ENCODE assay signal across 19 mouse cellular contexts in the genomic region with DNA sequence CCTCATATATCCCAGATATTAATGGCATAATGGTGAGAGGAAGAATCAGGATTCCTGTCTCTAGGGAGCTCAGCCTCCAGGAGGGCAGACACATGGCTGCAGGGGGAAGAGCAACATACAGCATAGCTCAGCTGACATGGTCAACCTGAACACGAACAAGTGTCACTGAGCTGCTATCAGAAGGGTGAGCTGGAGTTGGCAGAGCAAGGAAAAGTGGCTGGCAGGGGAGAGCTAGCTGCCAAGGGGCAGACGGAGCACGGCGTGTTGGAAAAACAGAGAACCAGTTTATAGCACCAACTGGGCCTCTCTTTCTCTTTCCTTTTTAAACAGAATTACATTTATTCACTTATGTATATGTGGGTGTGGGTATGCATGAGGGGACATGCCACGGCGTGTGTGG. TPM values are rescaled to one million over a fixed set of nuclear protein-coding genes. Genes with fewer than 3 reads are reported as not detected.
DNase-seq lines count a peak whose midpoint lies in the region; ATAC-seq and TF ChIP-seq lines count a peak whose summit lies in the region.
"Had no signal": no experiment of that assay in that cellular context is flagged by ENCODE, and none has a peak within 500 bp of the region (broad histone marks: within the 10 kb centered on the region; RNA-seq: fewer than 3 reads in every experiment).

No protein-coding gene starts in this region.

- DNase-seq in heart, adult 2 months, result peak; percentile 30 to 68
- peak; percentile 75 for DNase-seq in brain, adult 2 months (ENCODE audit: low read depth, low spot score)
- DNase-seq in cerebellum, adult 9-10 months, result peak; percentile 79
- no peak for DNase-seq in forebrain, embryonic 14.5 days (ENCODE audit: low spot score)
- DNase-seq: adrenal gland, postnatal 14 days; kidney, postnatal 10 days had no signal

- no peak overlapping the region for H3K4me2 ChIP-seq in heart, embryonic 11.5 days
- peak overlapping the region; percentile 18; the same call in 1 of the 2 replicates for H3K4me2 ChIP-seq in heart, embryonic 15.5 days
- no peak overlapping the region for H3K4me2 ChIP-seq in forebrain, embryonic 14.5 days (ENCODE audit: low read length)
- H3K4me2 ChIP-seq: embryonic facial prominence, embryonic 15.5 days; forebrain, embryonic 12.5 days; hindbrain, embryonic 12.5 days; intestine, embryonic 15.5 days; liver, embryonic 15.5 days had no signal

- 0 out of 2 replicates have a peak, but pooled peaks have one; percentile 23 for TF ChIP-seq POLR2A in heart, adult 2 months (IDR thresholded peaks at IDR 0.05; ENCODE audit: insufficient read depth, low read depth, low read length)

- no peak overlapping the region for H3K9ac ChIP-seq in heart, adult 2 months (ENCODE audit: low read depth, low read length)
- H3K9ac ChIP-seq in heart, embryonic 11.5 days (ENCODE audit: low read depth, low read length), result no peak overlapping the region
- no peak overlapping the region for H3K9ac ChIP-seq in heart, embryonic 15.5 days
- H3K9ac ChIP-seq in forebrain, embryonic 14.5 days (ENCODE audit: low read length), result no peak overlapping the region
- H3K9ac ChIP-seq: embryonic facial prominence, embryonic 15.5 days; forebrain, embryonic 12.5 days; hindbrain, embryonic 12.5 days; intestine, embryonic 15.5 days; liver, embryonic 15.5 days had no signal

- peaks cover 15% of the 10 kb centered on the region for H3K36me3 ChIP-seq in heart, adult 2 months (ENCODE audit: control insufficient read depth, insufficient read depth, low read length)
- H3K36me3 ChIP-seq in heart, embryonic 11.5 days (ENCODE audit: control insufficient read depth, insufficient read depth, low read length), result peaks cover 25% of the 10 kb centered on the region
- peaks cover 33% of the 10 kb centered on the region for H3K36me3 ChIP-seq in heart, embryonic 15.5 days
- H3K36me3 ChIP-seq in forebrain, embryonic 14.5 days (ENCODE audit: control insufficient read depth, insufficient read depth, low read length), result peaks cover 70% of the 10 kb centered on the region

- H3K79me2 ChIP-seq in heart, adult 2 months (replicated peaks; ENCODE audit: control insufficient read depth, insufficient read depth, low read length), result peaks cover 4% of the 10 kb centered on the region; the same call in 1 of the 2 replicates

- H3K4me3 ChIP-seq in heart, adult 2 months, result no peak overlapping the region
- H3K4me3 ChIP-seq in heart, embryonic 11.5 days (ENCODE audit: low read depth, low read length), result no peak overlapping the region
- H3K4me3 ChIP-seq in heart, embryonic 15.5 days, result no peak overlapping the region
- H3K4me3 ChIP-seq in forebrain, embryonic 14.5 days (ENCODE audit: low read depth, low read length), result no peak overlapping the region
- H3K4me3 ChIP-seq: embryonic facial prominence, embryonic 15.5 days; forebrain, embryonic 12.5 days; hindbrain, embryonic 12.5 days; intestine, embryonic 15.5 days; liver, embryonic 15.5 days; megakaryocyte, embryonic 14.5 days had no signal

- H3K27me3 ChIP-seq in heart, adult 2 months (ENCODE audit: control insufficient read depth, insufficient read depth, low read length), result no peaks in the 10 kb centered on the region
- H3K27me3 ChIP-seq in heart, embryonic 11.5 days (ENCODE audit: control insufficient read depth, insufficient read depth, low read length), result no peaks in the 10 kb centered on the region
- H3K27me3 ChIP-seq in heart, embryonic 15.5 days, result no peaks in the 10 kb centered on the region
- H3K27me3 ChIP-seq in forebrain, embryonic 14.5 days (replicated peaks; ENCODE audit: control insufficient read depth, insufficient read depth, low read length), result no peaks in the 10 kb centered on the region
- H3K27me3 ChIP-seq: embryonic facial prominence, embryonic 15.5 days; forebrain, embryonic 12.5 days; hindbrain, embryonic 12.5 days; intestine, embryonic 15.5 days; liver, embryonic 15.5 days; megakaryocyte, embryonic 14.5 days; Patski had no signal

- WGBS in heart, adult 2 months, result 47% methylated on average over 6 of the region's 6 CpGs
- 76% methylated on average over 6 of the region's 6 CpGs for WGBS in heart, embryonic 11.5 days (ENCODE audit: insufficient replicate concordance)
- 50% methylated on average over 6 of the region's 6 CpGs for WGBS in heart, embryonic 15.5 days
- WGBS in forebrain, embryonic 14.5 days, result 92% methylated on average over 6 of the region's 6 CpGs

- H3K9me3 ChIP-seq in heart, embryonic 11.5 days (replicated peaks; ENCODE audit: control insufficient read depth, low read length), result no peaks in the 10 kb centered on the region
- H3K9me3 ChIP-seq in heart, embryonic 15.5 days (replicated peaks), result no peaks in the 10 kb centered on the region
- no peaks in the 10 kb centered on the region for H3K9me3 ChIP-seq in forebrain, embryonic 14.5 days (replicated peaks; ENCODE audit: control insufficient read depth, low read length)
- H3K9me3 ChIP-seq: embryonic facial prominence, embryonic 15.5 days; forebrain, embryonic 12.5 days; hindbrain, embryonic 12.5 days; intestine, embryonic 15.5 days; liver, embryonic 15.5 days; megakaryocyte, embryonic 14.5 days had no signal

- intact Hi-C loops in heart, adult 2 months (cut with DNase I), result no loop called here

- TF ChIP-seq CTCF in heart, adult 2 months (IDR thresholded peaks at IDR 0.05), result no peak

- TF ChIP-seq EP300 in heart, adult 2 months (IDR thresholded peaks at IDR 0.05; ENCODE audit: insufficient read depth, low read depth, low read length), result peak; percentile 79; the same call in 1 of the 2 replicates

- H3K4me1 ChIP-seq in heart, adult 2 months (ENCODE audit: control insufficient read depth, insufficient read depth, low read length), result peaks cover 19% of the 10 kb centered on the region
- peaks cover 37% of the 10 kb centered on the region for H3K4me1 ChIP-seq in heart, embryonic 11.5 days (ENCODE audit: control insufficient read depth, insufficient read depth, low read length)
- H3K4me1 ChIP-seq in heart, embryonic 15.5 days (replicated peaks), result peaks cover 58% of the 10 kb centered on the region
- H3K4me1 ChIP-seq in forebrain, embryonic 14.5 days (ENCODE audit: control insufficient read depth, insufficient read depth, low read length), result no peaks in the 10 kb centered on the region
- H3K4me1 ChIP-seq: liver, embryonic 15.5 days had no signal

- ATAC-seq in heart, embryonic 11.5 days (replicated peaks; ENCODE audit: insufficient number of reproducible peaks, low FRiP score, low TSS enrichment), result no peak
- ATAC-seq in heart, embryonic 15.5 days (replicated peaks; ENCODE audit: insufficient number of reproducible peaks, insufficient read depth, low FRiP score, low read depth), result no peak
- no peak for ATAC-seq in forebrain, embryonic 14.5 days
- no peak for ATAC-seq in monocyte, adult 5-6 weeks (replicated peaks; ENCODE audit: insufficient number of reproducible peaks, low FRiP score, low TSS enrichment, poor library complexity, severe bottlenecking)
- ATAC-seq: activated CD4-positive, CD25-positive, alpha-beta regulatory T cell, adult 4 months; intestine, embryonic 15.5 days; lung, postnatal 0 days; midbrain, embryonic 16.5 days; Patski had no signal

- peak overlapping the region; percentile 75 for H3K27ac ChIP-seq in heart, adult 2 months
- H3K27ac ChIP-seq in heart, embryonic 11.5 days (ENCODE audit: low read depth, low read length), result no peak overlapping the region
- H3K27ac ChIP-seq in heart, embryonic 15.5 days, result peak overlapping the region; percentile 51
- H3K27ac ChIP-seq in forebrain, embryonic 14.5 days (ENCODE audit: low read depth, low read length), result no peak overlapping the region
- H3K27ac ChIP-seq: embryonic facial prominence, embryonic 15.5 days; hindbrain, embryonic 12.5 days; intestine, embryonic 15.5 days; liver, embryonic 15.5 days had no signal

RNA-seq across cellular contexts. Expression of a gene that starts 13.6 kb away (rescaled TPM):
- 100 to 1,000 TPM; 253 to 267 TPM for total RNA-seq in heart, adult 2 months (2021)
- polyA plus RNA-seq in heart, adult 2 months (2012; rRNA removed), result 149 and 161 TPM in 2 replicates
- 37.0 and 44.6 TPM in 2 replicates for polyA plus RNA-seq in heart, embryonic 11.5 days (2014; fragmentation: Nextera tagmentation; extraction: Ambion mirVana)
- 39.4 and 50.7 TPM in 2 replicates for polyA plus RNA-seq in heart, embryonic 15.5 days (2015; fragmentation: Nextera tagmentation; extraction: Ambion mirVana)
- polyA plus RNA-seq in forebrain, embryonic 14.5 days (2014; fragmentation: Nextera tagmentation; extraction: Ambion mirVana), result 54.8 and 67.8 TPM in 2 replicates
- 103 to 151 TPM (median 107 TPM) in 3 replicates for total RNA-seq in monocyte, adult 5-6 weeks (2017)

RNA-seq across cellular contexts. Expression of a gene that starts 19.6 kb away (rescaled TPM):
- 10 to 100 TPM; 46.3 to 49.5 TPM for total RNA-seq in heart, adult 2 months (2021)
- 41.0 and 65.9 TPM in 2 replicates for polyA plus RNA-seq in heart, adult 2 months (2012; rRNA removed)
- polyA plus RNA-seq in heart, embryonic 11.5 days (2014; fragmentation: Nextera tagmentation; extraction: Ambion mirVana), result 11.0 and 28.0 TPM in 2 replicates
- polyA plus RNA-seq in heart, embryonic 15.5 days (2015; fragmentation: Nextera tagmentation; extraction: Ambion mirVana), result 73.1 and 77.6 TPM in 2 replicates
- 36.9 and 39.3 TPM in 2 replicates for polyA plus RNA-seq in forebrain, embryonic 14.5 days (2014; fragmentation: Nextera tagmentation; extraction: Ambion mirVana)
- total RNA-seq in monocyte, adult 5-6 weeks (2017), result 46.3 to 53.6 TPM (median 51.4 TPM) in 3 replicates

RNA-seq across cellular contexts. Expression of a gene that starts 40.0 kb away (rescaled TPM):
- total RNA-seq in heart, adult 2 months (2021), result 100 to 1,000 TPM; 100 to 118 TPM
- polyA plus RNA-seq in heart, adult 2 months (2012; rRNA removed), result 37.9 and 61.4 TPM in 2 replicates
- polyA plus RNA-seq in heart, embryonic 11.5 days (2014; fragmentation: Nextera tagmentation; extraction: Ambion mirVana), result 131 and 155 TPM in 2 replicates
- polyA plus RNA-seq in heart, embryonic 15.5 days (2015; fragmentation: Nextera tagmentation; extraction: Ambion mirVana), result 129 and 149 TPM in 2 replicates
- polyA plus RNA-seq in forebrain, embryonic 14.5 days (2014; fragmentation: Nextera tagmentation; extraction: Ambion mirVana), result 128 and 152 TPM in 2 replicates
- 431 to 662 TPM (median 493 TPM) in 3 replicates for total RNA-seq in monocyte, adult 5-6 weeks (2017)

RNA-seq across cellular contexts. Expression of a gene that starts 44.1 kb away (rescaled TPM):
- total RNA-seq in heart, adult 2 months (2021), result under 1 TPM; 0.57 to 0.66 TPM
- polyA plus RNA-seq in heart, adult 2 months (2012; rRNA removed), result 0.45 and 0.91 TPM in 2 replicates
- polyA plus RNA-seq in heart, embryonic 11.5 days (2014; fragmentation: Nextera tagmentation; extraction: Ambion mirVana), result 2.0 and 3.0 TPM in 2 replicates
- polyA plus RNA-seq in heart, embryonic 15.5 days (2015; fragmentation: Nextera tagmentation; extraction: Ambion mirVana), result 5.2 and 10.9 TPM in 2 replicates
- polyA plus RNA-seq in forebrain, embryonic 14.5 days (2014; fragmentation: Nextera tagmentation; extraction: Ambion mirVana), result 1.2 and 2.9 TPM in 2 replicates
- 1.5 to 3.7 TPM (median 1.8 TPM) in 3 replicates for total RNA-seq in monocyte, adult 5-6 weeks (2017)
- polyA plus RNA-seq: activated CD4-positive, CD25-positive, alpha-beta regulatory T cell, adult 4 months had no signal

Comparison
In these comparisons a context has a peak if more than half of its experiments do, and no peak if none do; other contexts are left out.
1. H3K27ac ChIP-seq: peak in heart, adult 2 months (single experiment) and heart, embryonic 15.5 days (single experiment); none in heart, embryonic 11.5 days (single experiment) and forebrain, embryonic 14.5 days (single experiment).